Mouse (Mus musculus) right cerebral cortex, adult 18-20 months (tissue): Measurements from ENCODE around the gene Paip2b.
"Not testable (repeated sequence)": the region's sequence is repeated elsewhere in the genome, so short reads cannot be mapped to it uniquely, and the experiment has no call there.

Experiments used
- DNase-seq: peaks from one replicate; pipeline ENCODE4 v3.0.0; 2022; ENCODE audit warnings: mixed read lengths

The Paip2b gene

DNA sequence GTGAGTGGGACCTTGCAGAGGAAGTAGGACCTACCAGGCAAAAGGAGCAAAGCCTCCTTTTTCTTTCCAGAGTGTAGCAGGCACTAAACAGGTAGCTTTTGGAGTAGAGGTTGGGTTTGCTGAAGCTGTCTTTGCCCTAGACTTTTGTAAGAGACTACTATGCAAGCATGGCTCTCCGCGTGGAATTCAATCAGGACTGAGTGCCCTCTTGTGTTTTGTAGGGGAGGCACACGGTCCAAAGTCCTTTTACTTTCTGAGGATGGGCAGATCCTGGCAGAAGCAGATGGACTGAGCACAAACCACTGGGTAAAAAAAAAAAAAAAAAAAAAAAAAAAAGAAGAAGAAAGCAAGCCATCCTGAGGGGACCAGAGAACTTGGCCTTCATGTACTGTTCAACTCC lies 34.9 kb downstream of the Paip2b start:
- DNase-seq, result no peak

DNA sequence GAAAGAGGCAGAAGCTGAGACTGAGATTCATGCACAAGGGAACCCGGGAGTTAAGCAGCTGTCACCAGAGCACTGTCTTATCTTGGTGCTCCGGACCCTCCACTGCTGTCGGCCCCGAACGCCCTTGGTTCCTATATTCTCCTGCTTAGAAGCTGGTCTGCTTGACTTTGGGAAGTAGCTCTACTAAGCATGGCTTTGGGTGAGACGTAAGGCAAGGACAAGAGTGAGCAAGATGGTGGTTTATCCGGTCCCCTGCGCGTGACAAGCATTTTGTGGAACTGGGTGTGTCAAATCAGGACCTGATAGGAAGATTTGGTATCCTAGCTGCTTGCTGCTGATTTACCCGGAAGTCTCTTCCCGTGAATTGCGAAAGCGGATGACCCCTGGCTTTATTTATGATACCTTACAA lies 36.0 kb downstream of the Paip2b start:
- DNase-seq, result peak; percentile 35

DNA sequence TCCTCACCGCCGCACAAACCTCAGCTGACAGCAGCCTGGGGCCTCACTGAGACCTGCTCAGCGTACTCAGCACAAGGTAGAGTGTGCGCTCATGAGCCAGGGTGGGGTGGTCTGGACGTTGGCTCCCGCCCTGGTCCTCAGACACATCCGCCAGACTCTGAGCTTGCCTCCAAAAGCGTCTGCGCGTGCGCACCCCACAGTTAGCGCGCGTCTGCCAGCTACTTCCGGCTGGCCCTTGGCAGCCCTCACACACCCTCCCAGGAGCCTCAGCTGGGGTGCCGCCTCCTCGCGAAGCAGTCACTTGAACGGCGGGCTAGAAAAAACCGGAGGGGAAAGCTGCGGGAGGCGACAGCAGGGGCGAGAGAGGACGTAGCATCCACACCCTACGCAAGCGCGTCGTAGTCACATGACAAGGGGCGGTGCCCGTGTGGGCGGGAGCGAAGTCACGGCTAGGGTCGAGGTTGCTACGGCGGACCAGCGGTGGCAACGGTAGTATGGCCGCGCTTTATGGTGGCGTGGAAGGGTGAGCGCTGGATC lies 36.7 kb downstream of the Paip2b start, which contains the start of gene Nagk:
Gene Nagk (plus strand): TSS at position 223 of the 537 bp plus-strand sequence.
- DNase-seq, result peak; percentile 94

DNA sequence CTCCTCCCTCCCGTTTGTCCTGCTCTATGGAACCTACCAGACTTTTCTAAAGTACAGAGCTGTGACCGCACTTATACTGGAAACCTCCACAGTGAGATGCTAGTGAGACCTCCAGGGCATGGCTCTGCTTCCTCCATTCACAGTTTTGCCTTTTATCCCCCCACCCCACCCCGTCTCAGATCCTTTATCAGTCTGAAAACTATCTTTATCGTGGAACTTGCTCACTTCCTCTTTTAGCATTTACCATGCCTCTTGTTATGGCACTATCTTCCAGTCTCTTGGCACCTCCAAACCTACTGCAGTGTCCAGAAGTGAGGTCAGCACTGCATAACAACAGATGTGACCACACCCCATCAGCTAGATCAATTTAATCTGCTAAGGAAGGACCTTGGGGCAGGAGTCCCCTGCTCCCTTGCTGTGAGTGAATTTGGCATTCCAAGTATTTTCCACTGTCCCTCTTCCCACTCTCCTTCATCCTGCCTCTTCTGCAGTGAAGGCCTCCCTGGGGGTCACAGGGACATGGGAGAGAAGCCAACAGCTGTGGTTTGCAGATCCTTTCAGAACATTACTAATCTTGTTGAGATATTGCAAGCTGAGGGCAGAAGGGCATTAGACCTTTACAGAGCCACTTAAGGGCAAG lies 40.2 kb downstream of the Paip2b start:
- DNase-seq, result no peak

DNA sequence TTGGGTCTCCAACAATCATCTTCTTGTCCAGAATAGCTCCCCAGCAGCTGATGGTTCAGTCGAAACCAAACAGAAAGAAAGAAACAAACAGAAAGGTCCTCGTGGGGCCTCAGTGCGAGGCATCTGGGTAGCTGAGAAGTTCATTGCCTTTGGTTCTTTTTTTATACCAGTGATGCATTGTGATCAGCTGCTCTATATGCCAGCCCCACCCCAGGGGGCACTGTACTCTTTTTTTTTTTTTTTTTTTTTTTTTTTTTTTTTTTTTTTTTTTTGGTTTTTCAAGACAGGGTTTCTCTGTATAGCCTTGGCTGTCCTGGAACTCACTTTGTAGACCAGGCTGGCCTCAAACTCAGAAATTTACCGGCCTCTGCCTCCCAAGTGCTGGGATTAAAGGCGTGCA lies 41.0 kb downstream of the Paip2b start:
- DNase-seq, result not testable (repeated sequence)

DNA sequence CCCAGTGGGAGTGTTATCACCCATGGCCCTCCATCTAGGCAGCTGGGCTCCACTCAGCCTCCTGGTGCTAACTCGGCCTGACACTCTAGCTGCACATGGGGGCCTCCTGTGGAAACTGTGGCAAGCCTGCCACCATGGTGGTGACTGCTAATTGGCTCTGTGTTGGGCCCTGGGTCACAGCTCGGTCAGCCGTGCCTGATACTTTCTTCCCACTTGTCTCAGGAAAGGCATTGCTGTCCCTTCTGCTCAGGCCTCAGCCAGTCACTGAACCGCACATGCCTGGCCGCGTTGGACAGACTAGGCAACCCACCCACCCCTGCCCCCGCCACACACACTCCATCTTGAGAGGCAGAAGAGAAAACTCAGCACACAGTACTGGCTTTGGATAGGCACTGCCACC lies 43.0 kb downstream of the Paip2b start:
- DNase-seq, result no peak

DNA sequence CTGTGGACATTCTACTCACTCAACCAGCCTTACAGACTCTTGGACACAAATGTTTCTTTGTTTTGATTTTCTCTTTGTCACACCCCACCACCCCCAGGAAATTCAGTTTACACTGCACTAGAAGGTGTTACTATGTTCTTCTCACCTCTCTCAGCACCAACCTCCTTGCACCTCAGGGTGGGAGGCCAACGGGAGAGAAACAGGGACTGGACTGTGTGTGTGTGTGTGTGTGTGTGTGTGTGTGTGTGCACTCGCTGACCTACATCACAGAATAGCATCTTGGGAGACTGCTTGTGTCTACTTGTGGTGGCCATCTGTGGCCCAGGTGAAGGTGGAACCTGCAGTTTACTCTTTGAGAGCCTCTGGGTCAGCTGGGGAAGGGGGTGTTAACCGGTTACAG lies 45.1 kb downstream of the Paip2b start:
- no peak for DNase-seq

DNA sequence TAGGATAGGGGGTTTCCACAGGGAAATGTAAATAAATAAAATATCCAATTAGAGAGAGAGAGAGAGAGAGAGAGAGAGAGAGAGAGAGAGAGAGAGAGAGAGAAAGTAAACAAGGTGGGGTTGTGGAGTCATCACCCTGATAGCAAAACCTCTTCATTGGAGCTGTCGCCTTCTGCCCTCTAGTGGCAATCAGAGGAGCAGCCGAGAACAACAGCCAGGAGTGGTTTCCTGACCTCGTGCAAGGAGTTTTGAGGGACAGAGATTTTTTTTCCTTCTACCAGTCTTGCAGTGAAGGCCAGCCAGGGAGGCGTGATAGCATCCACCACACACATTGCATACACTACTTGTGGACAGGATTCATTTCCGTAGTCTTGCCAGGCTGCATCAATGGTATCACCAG lies 52.5 kb downstream of the Paip2b start:
- peak; percentile 27 for DNase-seq

DNA sequence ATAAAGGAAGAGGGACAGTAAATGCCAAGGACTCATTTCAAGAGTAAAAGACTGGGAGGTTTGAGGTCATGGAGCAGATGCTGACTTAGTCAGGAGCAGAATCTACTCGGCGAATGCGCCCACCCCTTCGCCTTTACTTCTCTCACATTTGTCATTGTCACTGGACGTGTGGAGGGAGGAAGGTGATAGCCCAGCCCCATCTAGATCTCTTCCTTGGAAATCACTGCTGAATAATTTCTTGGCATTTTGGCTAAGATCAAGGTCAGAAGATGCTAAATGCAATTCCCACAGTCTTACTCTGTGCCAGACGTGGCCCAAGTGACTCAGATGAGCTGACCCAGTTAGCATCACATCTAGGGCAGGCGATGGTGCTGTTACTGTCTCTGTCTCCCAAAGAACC lies 53.2 kb downstream of the Paip2b start:
- peak; percentile 24 for DNase-seq

DNA sequence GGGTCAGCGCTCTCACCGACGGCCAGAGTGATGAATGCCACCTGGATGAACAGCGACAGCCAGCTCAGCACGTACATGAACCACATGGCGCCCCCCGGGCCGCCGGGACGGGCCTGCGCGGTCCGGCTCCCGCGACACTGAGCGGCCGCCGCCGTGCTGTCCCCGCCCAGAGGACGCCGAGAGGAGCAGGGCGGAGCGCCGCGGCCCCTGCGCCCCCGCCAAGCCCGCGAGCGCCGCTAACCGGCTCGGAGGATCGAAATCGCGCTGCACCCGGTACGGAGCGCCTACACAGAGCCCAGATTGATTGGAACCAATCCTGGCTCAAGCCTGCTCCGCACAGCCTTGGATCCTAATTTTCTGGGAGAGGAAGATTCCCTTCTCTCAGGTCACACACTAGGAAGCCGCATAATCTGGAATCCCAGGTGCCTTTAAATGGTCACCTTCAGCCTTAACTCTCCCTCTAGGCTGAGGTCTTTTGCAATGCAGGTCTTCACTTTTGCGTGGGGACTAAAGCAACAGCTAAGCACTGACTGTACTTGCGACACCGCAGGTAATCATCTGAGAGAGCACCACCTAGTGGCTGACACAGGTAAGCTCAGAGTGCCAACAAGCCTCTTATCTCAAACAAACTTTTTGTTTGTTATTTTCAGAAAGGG lies 55.8 kb downstream of the Paip2b start, which contains the start of gene Tex261:
Gene Tex261 (minus strand): TSS at position 176 of the 656 bp plus-strand sequence.
- peak; percentile 95 for DNase-seq

DNA sequence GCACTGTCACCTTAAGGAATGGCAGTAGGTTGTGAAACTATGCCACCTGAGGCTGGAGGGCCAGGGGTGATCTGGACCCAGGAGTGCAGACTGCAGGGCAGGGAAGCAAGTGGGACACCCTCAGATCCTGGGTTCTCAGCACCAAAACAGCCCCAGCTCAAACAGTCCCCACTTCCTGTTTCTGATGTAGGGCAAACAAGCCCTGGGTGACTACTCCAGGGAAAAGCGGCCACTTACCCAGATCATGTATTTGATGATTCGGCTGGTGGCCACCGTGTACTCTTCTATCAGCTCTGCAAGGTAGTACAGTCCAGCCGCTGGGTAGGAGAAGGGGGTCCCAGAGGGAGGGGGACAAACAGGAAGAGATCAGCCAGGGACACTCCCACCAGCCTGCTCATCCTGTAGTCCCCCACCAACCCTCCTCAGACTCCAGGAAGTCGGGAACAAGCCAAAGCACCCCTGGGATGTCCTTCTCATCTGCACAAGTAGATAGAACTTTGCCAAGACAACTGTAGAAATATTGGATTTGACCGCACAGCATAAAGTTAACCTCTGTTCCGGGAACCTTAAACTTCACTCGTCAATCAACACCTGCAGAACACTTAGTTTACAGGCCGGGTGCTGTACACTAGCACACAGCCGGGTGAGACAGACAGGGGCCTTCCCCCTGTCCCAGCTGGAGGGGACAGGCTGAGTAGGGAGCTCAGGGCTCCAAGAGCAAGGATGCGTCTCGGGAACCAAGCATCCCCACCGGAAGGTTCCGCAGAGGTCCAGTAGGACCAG lies 56.6 kb downstream of the Paip2b start:
- DNase-seq, result no peak

DNA sequence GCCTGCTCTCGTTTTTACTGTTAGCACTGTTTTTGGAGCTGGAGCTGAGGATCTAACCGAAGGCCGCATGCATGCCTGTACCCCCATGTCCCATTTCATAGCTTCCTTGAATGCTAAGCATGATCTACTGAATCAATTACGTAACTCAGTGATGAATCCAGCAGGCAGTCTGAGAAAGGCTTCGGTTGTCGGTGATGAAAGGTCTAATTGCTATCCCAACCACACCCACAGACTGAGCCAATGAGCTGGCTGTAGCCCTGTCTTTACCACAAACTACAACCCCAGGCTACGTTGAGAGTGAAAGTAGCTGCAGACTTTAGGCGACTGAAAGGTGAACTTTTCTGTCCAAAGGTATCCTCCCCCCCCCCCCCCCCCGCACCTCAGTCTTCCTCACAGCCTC lies 57.4 kb downstream of the Paip2b start:
- DNase-seq, result no peak

DNA sequence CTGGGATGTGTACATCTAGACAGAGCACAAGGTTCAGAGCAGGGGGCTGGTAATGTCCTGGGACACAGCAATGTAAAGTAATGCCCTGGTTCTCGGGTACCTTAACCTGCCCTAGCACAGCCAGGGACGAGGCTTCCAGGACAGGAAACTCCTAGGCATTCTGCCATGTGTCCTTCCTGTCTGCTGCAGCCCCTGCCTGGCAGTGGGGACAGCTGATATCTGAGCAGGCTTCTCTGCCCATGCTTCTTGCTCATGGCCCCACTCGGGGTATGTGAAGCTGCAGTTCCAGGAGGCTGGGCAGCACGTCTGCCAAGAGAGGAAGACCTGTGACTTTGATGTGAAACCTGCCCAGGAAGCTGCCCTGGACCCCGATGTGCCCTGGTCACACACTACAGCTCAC lies 63.1 kb downstream of the Paip2b start:
- DNase-seq, result no peak

DNA sequence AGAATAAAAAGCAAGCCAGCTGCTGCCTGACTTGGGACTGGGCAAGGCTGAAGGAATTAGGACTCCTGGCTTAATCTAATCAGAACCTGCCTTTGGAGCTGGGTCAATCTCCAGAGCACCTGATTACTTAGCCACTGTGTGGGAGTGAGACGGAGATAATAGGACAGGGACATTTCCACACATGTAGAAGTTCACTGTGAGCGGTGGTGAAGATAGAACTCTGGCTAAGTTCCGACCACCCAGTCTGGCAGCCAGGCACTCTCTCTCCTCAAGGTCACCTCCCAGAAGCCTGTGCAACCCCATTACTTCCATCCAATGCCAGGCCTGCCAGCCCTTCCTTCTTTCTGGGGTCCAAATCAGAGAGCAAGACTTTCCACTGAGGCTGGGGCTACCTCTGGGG lies 64.6 kb downstream of the Paip2b start:
- no peak for DNase-seq

DNA sequence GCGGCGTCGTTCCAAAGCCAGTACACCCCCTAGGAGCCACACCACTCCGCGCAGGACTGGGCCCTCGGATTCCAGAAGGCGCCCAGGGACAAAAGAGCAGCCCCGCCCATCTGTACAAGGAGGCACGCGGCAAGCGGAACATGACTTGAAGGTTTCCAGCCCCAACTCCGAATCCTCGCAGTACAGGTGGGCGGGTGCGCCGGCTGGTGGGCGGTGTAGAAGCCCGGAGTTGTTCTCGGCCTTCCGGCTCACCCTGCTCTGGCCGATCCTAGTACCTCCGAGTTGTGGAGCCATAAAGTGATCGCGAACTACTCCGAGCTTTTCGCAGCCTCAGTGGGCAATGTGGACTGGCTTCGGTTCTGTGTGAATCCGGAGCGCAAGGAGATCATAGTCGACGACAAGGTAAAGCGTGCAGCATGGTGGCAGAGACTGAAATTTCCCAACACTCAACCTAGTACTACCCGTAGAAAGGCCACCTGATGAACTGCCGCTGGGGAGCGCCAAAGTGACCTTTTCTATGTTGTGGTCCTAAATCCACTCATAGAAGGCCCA lies 68.6 kb downstream of the Paip2b start:
- DNase-seq, result no peak

DNA sequence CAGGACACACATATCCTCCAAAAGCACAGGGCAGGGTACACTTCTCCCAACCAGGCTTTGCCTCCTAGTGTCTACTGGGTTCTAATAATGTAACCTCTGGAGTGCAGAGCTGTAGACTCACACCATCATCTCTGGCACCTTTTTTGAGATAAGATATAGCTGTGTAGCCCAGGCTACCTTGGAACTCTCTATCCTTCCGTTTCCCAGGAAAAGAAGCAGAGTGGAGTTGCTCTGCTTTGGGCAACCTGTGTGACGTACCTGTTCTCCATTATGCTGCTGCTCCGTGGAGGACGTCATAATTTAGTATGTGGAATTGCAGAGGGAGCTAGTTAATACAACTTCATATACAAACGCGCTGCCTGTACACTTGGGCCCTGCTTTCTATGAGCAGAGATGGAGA lies 69.2 kb downstream of the Paip2b start, which contains the start of gene Ankrd53:
Gene Ankrd53 (plus strand): TSS at position 301 of the 400 bp plus-strand sequence.
- no peak for DNase-seq

DNA sequence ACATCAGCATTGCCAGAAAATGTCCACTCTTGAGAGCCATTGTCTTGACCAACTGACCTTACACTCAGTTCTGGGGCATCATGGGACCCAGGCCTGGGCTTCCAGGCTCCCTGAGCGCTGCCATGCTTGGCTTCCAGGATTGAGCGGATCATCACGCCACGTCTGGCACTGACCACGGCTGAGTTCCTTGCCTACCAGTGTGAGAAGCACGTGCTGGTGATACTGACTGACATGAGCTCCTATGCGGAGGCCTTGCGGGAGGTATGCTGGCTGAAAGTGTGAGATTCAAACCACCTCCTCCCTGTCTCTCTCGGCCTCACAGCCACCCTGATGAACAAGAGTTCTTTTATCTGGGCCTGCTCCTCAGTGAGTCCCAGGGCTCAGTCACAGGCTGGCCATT lies 75.5 kb downstream of the Paip2b start:
- DNase-seq, result no peak
